Mouse (Mus musculus) gastrocnemius, postnatal 14 days (tissue): ENCODE results near the gene AC134908.4. TPM values are rescaled to one million over a fixed set of nuclear protein-coding genes. Genes with fewer than 3 reads are reported as not detected.

Experiments used
- DNase-seq: peaks from one replicate; pipeline ENCODE4 v3.0.0; 2021; ENCODE audit warnings: mixed read lengths
- intact Hi-C: fragments of 180-260 bp; cut with DNase I; formaldehyde crosslinking; loops from one replicate; pipeline ENCODE4 v1.15.1; 2025; ENCODE audit warnings: low total_unique reads
- long read RNA-seq, 2 experiments: library from polyadenylated mRNA; stranded (forward); transcript quantifications; one replicate each; pipeline ENCODE4 v2.0.0; 2021
- total RNA-seq, 2 experiments: library from RNA; stranded (reverse); gene quantifications; 2 replicates each; pipeline ENCODE4 v1.2.3; 2021

AC134908.4 gene
- total RNA-seq = not detected
- long read RNA-seq, experiment 1, partial matches to known transcripts = 0 of 2 reads
- long read RNA-seq, experiment 1, other reads (novel, unspliced or antisense) = 2 of 2 reads
- long read RNA-seq, experiment 2, partial matches to known transcripts = 0 of 1 reads
- long read RNA-seq, experiment 2, other reads (novel, unspliced or antisense) = 1 of 1 reads

DNA sequence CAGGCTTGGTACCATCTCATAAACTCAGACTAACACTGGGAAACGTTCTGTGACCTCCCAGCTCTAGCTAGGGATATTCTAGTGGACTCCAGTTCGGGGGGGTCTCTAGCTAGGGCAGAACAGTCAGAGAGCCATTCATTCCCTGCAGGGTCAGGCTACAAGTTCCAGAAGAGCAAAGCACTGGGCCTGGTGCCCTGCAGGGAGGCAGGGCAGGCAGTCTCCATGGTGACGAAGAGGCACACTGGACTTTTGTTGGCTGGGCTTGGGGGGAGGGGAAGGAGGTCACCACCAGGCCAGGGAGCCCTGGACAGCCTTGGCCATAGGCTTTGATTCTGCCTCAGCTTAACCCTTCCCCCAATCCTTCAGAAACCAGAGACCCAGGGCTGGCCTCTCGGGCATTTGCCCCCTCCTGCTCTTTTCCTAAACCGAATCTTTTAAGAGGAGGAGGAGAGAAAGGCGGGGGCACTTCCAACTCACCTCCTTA, at the start of gene AC134908.4:
AC134908.4 (minus strand) TSS at position 51 of the 484 bp plus-strand sequence.
- intact Hi-C loops = loop anchor here (5.0 kb wide), 1 partner anchor 63 kb away; no protein-coding TSS in a partner anchor
- no peak for DNase-seq

- intact Hi-C loops = no loop called here
- peak; percentile 96 for DNase-seq
Observed at GRCm38 (mm10) chr17:25844396-25844901, 49.0 kb upstream of the AC134908.4 start, which contains the start of gene Rhot2. Gene Rhot2 (minus strand): TSS chr17:25844851.

DNA sequence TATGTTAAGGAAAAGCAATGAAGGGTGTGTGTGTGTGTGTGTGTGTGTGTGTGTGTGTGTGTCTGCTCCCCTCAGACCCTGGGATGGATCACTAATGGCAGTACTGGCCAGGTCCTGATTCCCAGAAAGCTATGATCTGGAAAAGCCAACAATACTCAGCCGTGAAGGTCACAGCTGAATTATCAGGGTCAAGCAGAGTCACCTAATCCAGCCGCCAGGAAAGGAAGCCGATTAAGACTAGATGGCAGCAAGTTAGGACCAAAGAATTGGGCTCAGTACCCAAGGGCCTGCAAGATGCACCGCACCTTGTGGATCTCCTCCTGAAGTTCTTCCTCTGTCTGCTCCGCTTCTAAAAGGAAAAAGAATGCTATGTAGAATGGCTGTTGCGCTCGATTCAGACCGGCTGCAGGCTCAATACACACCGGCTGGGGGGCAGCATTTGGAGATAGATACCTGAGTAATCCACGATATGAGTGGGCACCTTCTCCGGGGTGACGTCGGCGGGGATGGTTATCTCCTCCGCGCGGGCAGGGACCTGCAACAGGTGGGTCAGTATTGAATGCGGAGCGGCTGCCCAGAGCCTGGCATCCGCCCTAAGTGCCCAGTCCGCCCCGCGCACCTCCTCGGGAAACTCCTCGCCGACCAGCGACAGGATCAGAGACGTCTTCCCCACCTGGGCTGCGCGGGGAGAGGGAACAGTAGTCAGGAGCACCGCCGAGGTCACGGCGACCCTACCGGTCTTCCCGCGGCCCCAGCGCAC, 48.4 kb upstream of the AC134908.4 start:
- intact Hi-C loops = no loop called here
- no peak for DNase-seq

DNA sequence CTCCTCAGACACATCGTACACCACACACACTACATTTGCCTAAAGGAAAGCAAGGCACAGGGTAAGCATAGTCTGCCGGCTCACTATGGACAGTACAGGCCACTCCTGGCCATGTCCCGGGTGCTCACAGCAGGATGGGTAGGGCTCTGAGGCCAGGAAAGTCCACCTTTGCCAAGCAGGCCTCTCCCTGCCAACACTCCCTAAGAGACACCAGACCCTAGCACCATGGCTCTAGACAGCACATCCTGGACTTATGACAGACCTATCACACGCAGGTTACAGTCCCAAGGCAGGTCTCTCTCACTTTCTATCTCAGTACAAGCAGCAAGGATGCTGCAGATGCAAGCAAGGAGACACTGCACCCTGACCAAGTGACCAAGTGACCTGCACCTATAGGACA, 47.7 kb upstream of the AC134908.4 start:
- intact Hi-C loops = no loop called here
- no peak for DNase-seq

GRCm38 (mm10) chr17:25842509-25842908, 47.0 kb upstream of the AC134908.4 start:
- intact Hi-C loops = no loop called here
- no peak for DNase-seq

GRCm38 (mm10) chr17:25841117-25841880, 45.8 kb upstream of the AC134908.4 start, which contains the start of gene Gm20683:
Gene Gm20683 (minus strand): TSS chr17:25841763.
- DNase-seq = no peak
- intact Hi-C loops = no loop called here

GRCm38 (mm10) chr17:25840519-25840918, 45.1 kb upstream of the AC134908.4 start:
- intact Hi-C loops = no loop called here
- no peak for DNase-seq

- DNase-seq = no peak
- intact Hi-C loops = no loop called here
Observed at GRCm38 (mm10) chr17:25839455-25840235, 44.2 kb upstream of the AC134908.4 start.

DNA sequence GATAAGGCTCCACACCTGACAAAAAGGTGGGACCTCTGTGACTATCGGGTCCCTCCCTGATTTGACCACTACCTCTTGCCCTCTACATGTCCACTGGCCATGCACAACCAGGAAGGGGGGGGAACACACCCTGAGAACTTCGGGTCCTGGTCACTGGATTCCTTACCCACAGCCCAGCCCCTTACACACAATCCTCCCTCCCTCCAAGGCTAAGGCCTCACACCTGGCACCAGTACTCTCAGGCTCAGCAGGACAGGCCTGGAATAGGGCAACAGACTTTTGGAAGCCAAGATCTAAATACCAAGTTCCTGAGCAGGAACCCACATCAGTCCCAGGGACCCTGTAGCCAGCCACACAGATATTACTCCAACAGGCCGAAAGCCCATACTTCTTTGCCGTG, 43.4 kb upstream of the AC134908.4 start:
- intact Hi-C loops = no loop called here
- DNase-seq = no peak

- intact Hi-C loops = no loop called here
- no peak for DNase-seq
Observed at GRCm38 (mm10) chr17:25837533-25837932, 42.1 kb upstream of the AC134908.4 start.

- peak; percentile 78 for DNase-seq
- intact Hi-C loops = no loop called here
Observed at GRCm38 (mm10) chr17:25837076-25837410, 41.6 kb upstream of the AC134908.4 start, which contains the start of gene Rhbdl1. Gene Rhbdl1 (minus strand): TSS chr17:25837295.

GRCm38 (mm10) chr17:25836397-25837075, 41.1 kb upstream of the AC134908.4 start:
- intact Hi-C loops = no loop called here

GRCm38 (mm10) chr17:25835816-25836215, 40.4 kb upstream of the AC134908.4 start:
- no peak for DNase-seq
- intact Hi-C loops = no loop called here

More at GRCm38 (mm10) chr17:25836397-25837075, 41.1 kb upstream of the AC134908.4 start:
- no peak for DNase-seq

DNA sequence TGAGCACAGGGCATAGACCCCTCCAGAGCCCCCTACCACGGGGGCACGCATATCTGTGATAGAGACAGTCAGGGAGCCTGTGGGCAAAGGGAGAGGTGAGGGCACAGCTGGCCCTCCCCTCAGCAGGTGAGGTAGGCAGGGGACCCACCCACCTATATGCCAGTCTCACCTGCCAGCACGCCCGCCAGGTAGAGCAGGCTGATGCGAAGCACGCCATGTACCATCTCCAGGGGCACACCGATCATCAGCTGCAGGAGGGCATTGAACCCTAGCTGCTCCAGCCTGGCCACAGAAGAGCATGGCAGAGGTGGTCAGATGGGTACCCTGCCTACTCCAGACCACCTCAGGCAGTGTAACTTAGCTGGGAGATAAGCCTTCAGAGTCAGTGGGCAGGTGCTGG, 39.8 kb upstream of the AC134908.4 start:
- DNase-seq = no peak
- intact Hi-C loops = no loop called here

- no peak for DNase-seq
- intact Hi-C loops = no loop called here
Observed at GRCm38 (mm10) chr17:25834595-25835222, 39.2 kb upstream of the AC134908.4 start.

DNA sequence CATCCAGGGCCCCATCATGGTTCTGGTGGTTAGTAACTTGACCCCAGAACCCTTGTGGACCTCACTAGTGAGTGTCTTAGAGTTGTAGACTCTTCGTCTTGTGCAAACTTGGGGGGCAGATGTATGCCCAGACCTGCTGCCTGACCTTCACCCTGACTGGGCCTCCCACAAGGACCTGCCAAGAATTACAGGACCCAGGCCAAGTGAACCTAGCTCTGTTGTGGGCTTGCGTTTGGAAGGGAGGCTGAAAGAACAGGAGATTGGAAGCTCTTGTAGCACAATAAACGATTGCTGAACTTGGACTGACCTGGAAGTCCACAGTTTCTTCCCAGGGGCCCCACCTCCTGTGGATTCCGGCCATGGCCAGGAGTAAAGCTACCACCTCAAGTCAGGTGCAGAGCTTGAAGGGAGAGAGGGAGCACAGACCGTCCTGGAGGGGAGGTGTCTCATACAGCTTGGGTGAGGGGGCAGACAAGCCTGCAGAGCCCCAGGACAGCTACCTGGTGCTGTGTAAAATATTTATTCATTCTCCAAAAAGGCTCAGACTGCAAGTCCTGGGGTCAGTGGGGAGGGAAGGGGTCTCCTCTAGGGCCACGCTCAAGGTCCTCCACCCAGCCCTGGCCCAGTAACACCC, 38.6 kb upstream of the AC134908.4 start:
- intact Hi-C loops = no loop called here

DNA sequence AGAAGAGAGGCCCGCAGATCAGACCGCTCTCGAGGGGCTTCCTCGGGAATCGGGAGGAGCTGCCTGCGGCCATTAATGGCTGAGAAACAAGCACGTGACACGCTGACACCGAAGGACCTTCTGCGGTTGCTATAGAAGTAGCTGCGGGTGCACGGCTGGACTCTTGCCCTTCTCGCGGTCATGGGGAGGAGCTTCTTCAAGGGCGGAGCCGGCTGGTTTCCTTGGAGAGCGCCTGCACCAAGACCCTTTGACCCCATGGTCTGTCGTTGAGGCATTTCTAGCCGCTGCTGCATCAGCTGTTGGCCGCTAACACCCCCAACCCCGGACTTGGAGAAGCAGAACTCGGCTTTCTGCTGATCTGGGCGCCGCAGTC, 37.8 kb upstream of the AC134908.4 start, which contains the start of gene Stub1:
Stub1 (minus strand) TSS at position 114 of the 373 bp plus-strand sequence.
- intact Hi-C loops = no loop called here
- DNase-seq = peak; percentile 95

More for the DNA sequence above, 38.6 kb upstream of the AC134908.4 start:
- no peak for DNase-seq
